In the genomic region with DNA sequence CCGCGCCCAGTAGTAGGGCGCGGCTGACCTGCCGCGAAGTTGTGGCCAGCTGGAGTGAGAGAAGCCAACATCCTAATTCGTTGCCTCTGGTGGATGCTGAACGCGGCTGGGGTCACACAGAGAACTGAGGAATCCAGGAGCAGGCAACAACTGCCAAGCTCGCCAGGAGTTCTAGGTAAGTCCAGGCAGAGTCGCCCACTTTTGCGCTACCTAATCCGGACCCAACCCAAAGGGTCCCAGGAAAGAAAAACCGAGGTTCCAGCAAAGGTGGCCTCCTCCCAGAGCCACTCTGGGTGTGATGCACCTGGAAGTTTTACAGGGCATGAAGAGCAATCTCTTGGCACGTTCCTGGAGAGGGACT, we compare ENCODE assay signal across 10 mouse cellular contexts. TPM values are rescaled to one million over a fixed set of nuclear protein-coding genes. Genes with fewer than 3 reads are reported as not detected.
DNase-seq lines count a peak whose midpoint lies in the region; ATAC-seq and TF ChIP-seq lines count a peak whose summit lies in the region.
"Had no signal": no experiment of that assay in that cellular context is flagged by ENCODE, and none has a peak within 500 bp of the region (broad histone marks: within the 10 kb centered on the region; RNA-seq: fewer than 3 reads in every experiment).

No protein-coding gene starts in this region.

- WGBS in heart, embryonic 12.5 days = 3% methylated on average over 15 of the region's 15 CpGs
- 7% methylated on average over 15 of the region's 15 CpGs for WGBS in stomach, embryonic 14.5 days
- WGBS in stomach, postnatal 0 days = 7% methylated on average over 15 of the region's 15 CpGs
- 7% methylated on average over 15 of the region's 15 CpGs for WGBS in limb, embryonic 14.5 days

- peaks cover 47% of the 10 kb centered on the region for H3K27me3 ChIP-seq in heart, embryonic 12.5 days (replicated peaks)
- H3K27me3 ChIP-seq in stomach, embryonic 14.5 days (ENCODE audit: control insufficient read depth, insufficient read depth, low read length) = peaks cover 23% of the 10 kb centered on the region
- H3K27me3 ChIP-seq in stomach, postnatal 0 days (ENCODE audit: control insufficient read depth, insufficient read depth, low read length) = no peaks in the 10 kb centered on the region
- peaks cover 26% of the 10 kb centered on the region for H3K27me3 ChIP-seq in limb, embryonic 14.5 days (ENCODE audit: control insufficient read depth, insufficient read depth, low read length)

- H3K27ac ChIP-seq in heart, embryonic 12.5 days (ENCODE audit: poor library complexity, severe bottlenecking) = no peak overlapping the region
- H3K27ac ChIP-seq in stomach, embryonic 14.5 days (ENCODE audit: low read length) = no peak overlapping the region
- no peak overlapping the region for H3K27ac ChIP-seq in stomach, postnatal 0 days (replicated peaks)
- H3K27ac ChIP-seq in limb, embryonic 14.5 days (replicated peaks; ENCODE audit: low read depth, low read length) = no peak overlapping the region
- H3K27ac ChIP-seq: liver, embryonic 15.5 days had no signal

- no peak for ATAC-seq in heart, embryonic 12.5 days (ENCODE audit: insufficient number of reproducible peaks, low FRiP score)
- no peak for ATAC-seq in stomach, embryonic 14.5 days (ENCODE audit: insufficient number of reproducible peaks, insufficient read depth, low FRiP score, low read depth)
- ATAC-seq in stomach, postnatal 0 days (ENCODE audit: low FRiP score, low TSS enrichment) = no peak
- no peak for ATAC-seq in limb, embryonic 14.5 days (ENCODE audit: low FRiP score, low read depth)

- peak overlapping the region; percentile 48 for H3K4me3 ChIP-seq in heart, embryonic 12.5 days
- peak overlapping the region; percentile 8; the same call in 1 of the 2 replicates for H3K4me3 ChIP-seq in stomach, embryonic 14.5 days (ENCODE audit: low read depth, low read length)
- no peak overlapping the region for H3K4me3 ChIP-seq in stomach, postnatal 0 days (ENCODE audit: low read depth, low read length)
- H3K4me3 ChIP-seq in limb, embryonic 14.5 days (replicated peaks; ENCODE audit: low read length) = no peak overlapping the region
- H3K4me3 ChIP-seq: liver, embryonic 15.5 days had no signal

- no peaks in the 10 kb centered on the region for H3K36me3 ChIP-seq in heart, embryonic 12.5 days
- H3K36me3 ChIP-seq in stomach, embryonic 14.5 days (ENCODE audit: control insufficient read depth, insufficient read depth, low read length) = no peaks in the 10 kb centered on the region
- no peaks in the 10 kb centered on the region for H3K36me3 ChIP-seq in stomach, postnatal 0 days (ENCODE audit: control insufficient read depth, insufficient read depth, low read length)
- H3K36me3 ChIP-seq in limb, embryonic 14.5 days (ENCODE audit: control insufficient read depth, insufficient read depth, low read length) = no peaks in the 10 kb centered on the region
- H3K36me3 ChIP-seq: liver, embryonic 15.5 days had no signal

- no peak for DNase-seq in heart, postnatal 36 days
- DNase-seq in stomach, postnatal 0 days (ENCODE audit: low spot score) = no peak
- no peak for DNase-seq in limb, embryonic 14.5 days (ENCODE audit: low spot score)
- DNase-seq in right cerebral cortex, adult 18-20 months = no peak
- DNase-seq in gastrocnemius, postnatal 36 days = no peak
- DNase-seq in left cerebral cortex, postnatal 10 days (ENCODE audit: extremely low spot score in 1 of 2, low spot score in 2 of 2) = no peak
- DNase-seq: kidney, adult 9 months had no signal

- no peak for TF ChIP-seq CTCF in stomach, postnatal 0 days (IDR thresholded peaks at IDR 0.05; ENCODE audit: low read depth)

- 0 out of 2 replicates have a peak overlapping the region, but pooled peaks have one; percentile 24 for H3K9ac ChIP-seq in heart, embryonic 12.5 days
- no peak overlapping the region for H3K9ac ChIP-seq in stomach, embryonic 14.5 days (replicated peaks; ENCODE audit: low read depth, low read length)
- no peak overlapping the region for H3K9ac ChIP-seq in stomach, postnatal 0 days (ENCODE audit: low read length)
- no peak overlapping the region for H3K9ac ChIP-seq in limb, embryonic 14.5 days (ENCODE audit: low read depth, low read length, severe bottlenecking)
- H3K9ac ChIP-seq: liver, embryonic 15.5 days had no signal

- no peak for TF ChIP-seq EP300 in stomach, postnatal 0 days (optimal IDR thresholded peaks at IDR 0.05)

- peaks cover 10% of the 10 kb centered on the region; the same call in 1 of the 2 replicates for H3K4me1 ChIP-seq in heart, embryonic 12.5 days (replicated peaks)
- H3K4me1 ChIP-seq in stomach, embryonic 14.5 days (ENCODE audit: control insufficient read depth, insufficient read depth, low read length) = no peaks in the 10 kb centered on the region
- no peaks in the 10 kb centered on the region for H3K4me1 ChIP-seq in stomach, postnatal 0 days (replicated peaks; ENCODE audit: control insufficient read depth, insufficient read depth)
- H3K4me1 ChIP-seq in limb, embryonic 14.5 days (ENCODE audit: control insufficient read depth, insufficient read depth, low read length) = no peaks in the 10 kb centered on the region
- H3K4me1 ChIP-seq: liver, embryonic 15.5 days had no signal

- H3K4me2 ChIP-seq in heart, embryonic 12.5 days = peak overlapping the region; percentile 78
- peak overlapping the region; percentile 39; the same call in 1 of the 2 replicates for H3K4me2 ChIP-seq in stomach, embryonic 14.5 days (replicated peaks; ENCODE audit: low read depth, low read length)
- no peak overlapping the region for H3K4me2 ChIP-seq in stomach, postnatal 0 days (replicated peaks; ENCODE audit: low read depth)
- 0 out of 2 replicates have a peak overlapping the region, but pooled peaks have one; percentile 26 for H3K4me2 ChIP-seq in limb, embryonic 14.5 days (replicated peaks; ENCODE audit: low read depth, low read length, severe bottlenecking)
- H3K4me2 ChIP-seq: liver, embryonic 15.5 days had no signal

- H3K9me3 ChIP-seq in heart, embryonic 12.5 days (replicated peaks) = no peaks in the 10 kb centered on the region
- H3K9me3 ChIP-seq in stomach, embryonic 14.5 days (ENCODE audit: control insufficient read depth, low read depth, low read length) = no peaks in the 10 kb centered on the region
- H3K9me3 ChIP-seq in stomach, postnatal 0 days (ENCODE audit: control insufficient read depth, low read length) = no peaks in the 10 kb centered on the region
- H3K9me3 ChIP-seq in limb, embryonic 14.5 days (ENCODE audit: control insufficient read depth, low read length) = no peaks in the 10 kb centered on the region
- H3K9me3 ChIP-seq: liver, embryonic 15.5 days had no signal

- TF ChIP-seq POLR2A in limb, embryonic 14.5 days (IDR thresholded peaks at IDR 0.05; ENCODE audit: borderline replicate concordance, extremely low read depth, insufficient read depth, insufficient read length) = no peak

- intact Hi-C loops in heart, postnatal 36 days (cut with DNase I) = no loop called here
- intact Hi-C loops in gastrocnemius, postnatal 36 days (cut with DNase I) = no loop called here
- intact Hi-C loops in left cerebral cortex, postnatal 10 days (cut with DNase I) = no loop called here

RNA-seq across cellular contexts. Expression of a gene that starts 0.5 kb away (rescaled TPM):
- polyA plus RNA-seq in heart, embryonic 12.5 days (2016; fragmentation: Nextera tagmentation; extraction: Ambion mirVana) = 2.2 and 3.0 TPM in 2 replicates
- 10 to 100 TPM; 54.9 to 55.6 TPM for total RNA-seq in heart, postnatal 36 days (2021)
- polyA plus RNA-seq in stomach, embryonic 14.5 days (2014; fragmentation: Nextera tagmentation; extraction: Ambion mirVana) = 2.7 and 3.5 TPM in 2 replicates
- polyA plus RNA-seq in stomach, postnatal 0 days (2015; fragmentation: Nextera tagmentation; extraction: Ambion mirVana) = 1.9 and 2.2 TPM in 2 replicates
- 6.0 and 7.7 TPM in 2 replicates for polyA plus RNA-seq in limb, embryonic 14.5 days (2012; rRNA removed)
- 3.8 and 4.1 TPM in 2 replicates for polyA plus RNA-seq in limb, embryonic 14.5 days (2014; fragmentation: Nextera tagmentation; extraction: Ambion mirVana)
- total RNA-seq in gastrocnemius, postnatal 36 days (2021) = 100 to 1,000 TPM; 186 to 195 TPM
- 100 to 1,000 TPM; 264 to 278 TPM for total RNA-seq in left cerebral cortex, postnatal 10 days (2021)

Comparison
In these comparisons a context has a peak if more than half of its experiments do, and no peak if none do; other contexts are left out.
1. H3K4me3 ChIP-seq: peak in heart, embryonic 12.5 days (single experiment) and stomach, embryonic 14.5 days (single experiment); none in stomach, postnatal 0 days (single experiment) and limb, embryonic 14.5 days (single experiment).